Mouse (Mus musculus) myocyte (in vitro differentiated cells): ENCODE measurements at regions not wholly inside any gene's neighbourhood (a gene's known extent, or its start where the extent isn't known, plus 50 kb on each side); places are given as distances from the start of the nearest gene placed in this dataset.

Source experiments
- H3K27me3 ChIP-seq: one replicate; pipeline ENCODE4 v1.6.1; 2011; ENCODE audit not compliant: control insufficient read depth, insufficient read depth, insufficient read length
- H3K36me3 ChIP-seq: one replicate; pipeline ENCODE4 v1.6.1; 2011; ENCODE audit not compliant: control insufficient read depth, insufficient read depth
- H3K4me2 ChIP-seq: one replicate; pipeline ENCODE4 v1.6.1; 2011; ENCODE audit warnings: low read depth, control low read depth
- H3K4me3 ChIP-seq: one replicate; pipeline ENCODE4 v1.5.1; 2011; ENCODE audit warnings: mild to moderate bottlenecking, control low read depth, moderate library complexity
- H3K79me2 ChIP-seq: one replicate; pipeline ENCODE4 v1.6.1; 2011; ENCODE audit not compliant: control insufficient read depth, insufficient read depth
- H3ac ChIP-seq: one replicate; pipeline ENCODE4 v1.6.1; 2011; ENCODE audit not compliant: control insufficient read depth, insufficient read length
- CEBPB ChIP-seq: IDR thresholded peaks from 2 replicates; pipeline ENCODE4 v1.6.1; 2011; ENCODE audit warnings: mild to moderate bottlenecking, moderate library complexity; ENCODE audit not compliant: poor library complexity, insufficient read depth, severe bottlenecking
- E2F4 ChIP-seq: IDR thresholded peaks from one replicate; pipeline ENCODE4 v1.6.1; 2011; ENCODE audit warnings: mild to moderate bottlenecking, control low read depth, moderate library complexity; ENCODE audit not compliant: insufficient read depth
- MAX ChIP-seq: IDR thresholded peaks from one replicate; pipeline ENCODE4 v1.6.1; 2011; ENCODE audit warnings: low read depth, mild to moderate bottlenecking, control low read depth
- MYOD1 ChIP-seq, 3 experiments: IDR thresholded peaks; one replicate each; pipeline ENCODE4 v1.6.1; 2011; ENCODE audit warnings: control low read depth in 2 of 3, low read depth in 2 of 3, mild to moderate bottlenecking in 2 of 3, moderate library complexity in 1 of 3; ENCODE audit not compliant: insufficient read length in 2 of 3, control insufficient read depth in 1 of 3
- MYOG ChIP-seq, 3 experiments: IDR thresholded peaks; one replicate each; pipeline ENCODE4 v1.6.1; 2011; ENCODE audit warnings: control low read depth in 2 of 3, low read depth in 2 of 3, mild to moderate bottlenecking in 2 of 3; ENCODE audit not compliant: insufficient read length in 2 of 3, control insufficient read depth in 1 of 3, insufficient read depth in 1 of 3
- POLR2A ChIP-seq: IDR thresholded peaks from one replicate; pipeline ENCODE4 v1.6.1; 2011; ENCODE audit warnings: low read depth, mild to moderate bottlenecking, control low read depth, moderate library complexity; ENCODE audit not compliant: insufficient read length
- POLR2AphosphoS2 ChIP-seq: IDR thresholded peaks from one replicate; pipeline ENCODE4 v1.6.1; 2011; ENCODE audit warnings: low read depth, control low read depth; ENCODE audit not compliant: insufficient read length
- REST ChIP-seq: IDR thresholded peaks from one replicate; pipeline ENCODE4 v1.6.1; 2011; ENCODE audit warnings: mild to moderate bottlenecking, control low read depth, moderate library complexity; ENCODE audit not compliant: insufficient read depth, insufficient read length
- SRF ChIP-seq: IDR thresholded peaks from one replicate; pipeline ENCODE4 v1.6.1; 2011; ENCODE audit warnings: low read depth; ENCODE audit not compliant: control insufficient read depth, insufficient read length
- TCF12 ChIP-seq: IDR thresholded peaks from one replicate; pipeline ENCODE4 v1.6.1; 2011; ENCODE audit warnings: mild to moderate bottlenecking, control low read depth; ENCODE audit not compliant: poor library complexity, insufficient read depth, severe bottlenecking
- TCF3 ChIP-seq: IDR thresholded peaks from one replicate; pipeline ENCODE4 v1.6.1; 2011; ENCODE audit warnings: low read depth, control low read depth; ENCODE audit not compliant: insufficient read length
- USF1 ChIP-seq: IDR thresholded peaks from one replicate; pipeline ENCODE4 v1.6.1; 2011; ENCODE audit warnings: low read depth, mild to moderate bottlenecking, control low read depth, moderate library complexity

DNA sequence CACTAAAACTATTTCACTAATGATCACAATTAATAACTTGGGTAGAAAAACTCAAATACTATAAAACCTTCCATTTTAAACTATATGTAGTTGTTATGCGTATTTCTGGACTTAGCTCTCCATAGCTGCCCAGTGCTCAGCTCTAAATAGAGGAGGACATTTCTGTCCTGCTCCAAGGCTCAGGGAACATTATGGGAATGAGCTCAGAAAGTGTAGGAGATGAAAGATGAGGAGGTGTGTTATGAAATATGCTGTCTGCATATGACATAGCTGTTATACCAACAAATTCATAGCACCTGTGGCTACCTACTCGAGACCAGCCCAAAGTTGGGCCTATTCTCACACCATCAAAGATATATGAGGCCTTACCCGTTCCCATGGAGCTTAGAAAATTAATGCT lies 106.3 kb downstream of the Aldh8a1 start:
- Histone ChIP-seq H3K36me3 (no peaks in the 10 kb centered on the region), H3K4me3 (no peak overlapping the region), H3ac (no peak overlapping the region), H3K27me3 (no peaks in the 10 kb centered on the region), H3K4me2 (no peak overlapping the region), H3K79me2 (no peaks in the 10 kb centered on the region)
- TF ChIP-seq TCF3 = no peak
- no peak for TF ChIP-seq POLR2A
- TF ChIP-seq REST = no peak
- no peak for TF ChIP-seq MAX
- no peak for TF ChIP-seq E2F4
- no peak for TF ChIP-seq USF1
- TF ChIP-seq TCF12 = no peak
- TF ChIP-seq CEBPB = no peak
- TF ChIP-seq MYOD1 (IDR thresholded peaks at IDR 0.05; ENCODE audit: control insufficient read depth in 1 of 3, insufficient read length in 2 of 3, low read depth in 2 of 3) = no peak
- no peak for TF ChIP-seq MYOG (IDR thresholded peaks at IDR 0.05; ENCODE audit: control insufficient read depth in 1 of 3, insufficient read depth in 1 of 3, insufficient read length in 2 of 3, low read depth in 2 of 3)
- TF ChIP-seq SRF = no peak
- TF ChIP-seq POLR2AphosphoS2 = no peak

DNA sequence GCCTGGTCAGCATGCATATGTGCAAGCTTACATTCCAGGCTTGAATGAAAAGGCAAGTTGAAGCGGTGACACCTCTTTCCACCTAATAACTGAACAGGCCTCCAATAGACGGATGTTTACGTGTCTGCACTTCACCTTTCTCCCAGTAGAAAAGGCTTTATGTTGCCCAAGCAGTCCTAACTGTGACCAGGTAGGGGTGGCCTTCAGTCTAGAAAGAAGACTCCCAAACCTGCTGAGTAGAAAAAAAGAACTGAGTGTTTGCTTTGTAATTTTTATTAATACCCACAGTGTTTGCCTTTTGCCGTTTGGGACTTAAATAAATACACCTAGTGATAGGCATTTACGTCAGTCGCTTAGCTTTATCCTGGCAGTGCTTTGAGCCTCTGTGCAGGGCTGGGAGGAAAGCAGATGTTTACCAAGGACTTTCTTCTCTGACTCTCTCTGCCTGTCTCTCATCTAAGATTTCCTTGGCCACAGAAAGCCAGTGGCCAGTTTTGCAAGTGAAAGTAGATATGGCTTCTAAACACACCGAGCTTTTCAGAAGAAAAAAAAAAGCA lies 104.5 kb upstream of the 1700020N01Rik start:
- H3K27me3 ChIP-seq = no peaks in the 10 kb centered on the region
- TF ChIP-seq CEBPB (no peak), SRF (no peak), TCF12 (no peak), POLR2AphosphoS2 (no peak), USF1 (no peak), E2F4 (no peak), MYOG (IDR thresholded peaks at IDR 0.05; ENCODE audit: control insufficient read depth in 1 of 3, insufficient read depth in 1 of 3, insufficient read length in 2 of 3, low read depth in 2 of 3) (no peak), POLR2A (no peak)
- no peaks in the 10 kb centered on the region for H3K36me3 ChIP-seq
- no peak overlapping the region for H3ac ChIP-seq
- no peak overlapping the region for H3K4me2 ChIP-seq
- H3K79me2 ChIP-seq = no peaks in the 10 kb centered on the region
- H3K4me3 ChIP-seq = no peak overlapping the region

DNA sequence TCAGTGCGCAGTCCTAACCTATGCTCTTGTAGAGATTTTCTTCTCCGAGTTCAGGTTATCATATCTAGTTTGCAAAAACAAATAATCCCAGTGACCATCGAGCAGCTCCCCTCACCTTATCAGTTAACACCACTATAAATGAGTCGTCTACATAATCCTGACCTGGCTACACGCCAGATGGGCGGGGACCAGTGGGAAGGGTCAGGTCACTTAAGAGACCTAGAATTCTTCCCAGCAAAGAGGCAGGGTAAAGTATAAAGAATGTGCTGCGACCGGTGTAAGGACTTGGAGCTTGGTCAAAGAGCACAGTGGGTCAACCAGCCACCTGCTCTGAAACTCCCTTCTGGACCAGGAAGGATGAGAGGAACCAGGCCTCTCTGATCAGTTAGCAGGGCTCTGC lies 102.0 kb upstream of the 1700020N01Rik start:
- Histone ChIP-seq H3K4me3 (no peak overlapping the region), H3K36me3 (no peaks in the 10 kb centered on the region)
- TF ChIP-seq CEBPB (no peak), E2F4 (no peak)

DNA sequence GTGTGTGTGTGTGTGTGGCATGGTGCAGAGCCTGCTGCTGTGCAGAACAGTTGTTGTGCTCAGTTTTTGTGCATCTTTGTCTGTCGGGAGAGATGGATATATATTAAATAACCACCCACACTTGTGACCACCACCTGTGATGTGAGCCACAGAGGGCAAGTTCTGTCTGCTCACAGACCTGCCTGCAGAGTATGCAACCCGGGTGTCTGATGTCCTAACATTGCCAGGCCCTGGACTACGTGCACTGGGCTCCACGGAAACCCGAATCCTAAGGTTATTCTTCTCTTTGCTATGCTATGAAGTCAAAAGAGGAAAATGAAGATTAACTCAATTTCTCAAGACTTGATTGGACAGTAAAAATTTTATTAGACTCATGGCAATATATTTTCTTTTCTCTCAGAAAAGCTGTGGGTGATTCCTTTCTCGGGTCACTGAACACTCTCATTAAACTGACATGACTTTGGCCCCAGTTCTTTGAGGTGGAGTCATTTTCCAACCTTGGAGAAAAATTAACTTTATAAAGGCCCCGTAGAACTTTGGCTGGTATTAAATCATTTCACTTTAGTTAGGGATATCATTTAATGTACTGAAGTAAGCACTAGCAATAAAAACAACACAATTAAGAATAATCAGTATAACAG lies 100.6 kb upstream of the 1700020N01Rik start:
- Histone ChIP-seq H3K79me2 (no peaks in the 10 kb centered on the region), H3K4me2 (no peak overlapping the region), H3K4me3 (no peak overlapping the region), H3K27me3 (no peaks in the 10 kb centered on the region), H3ac (no peak overlapping the region), H3K36me3 (no peaks in the 10 kb centered on the region)
- no peak for TF ChIP-seq MYOD1 (IDR thresholded peaks at IDR 0.05; ENCODE audit: control insufficient read depth in 1 of 3, insufficient read length in 2 of 3, low read depth in 2 of 3)
- no peak for TF ChIP-seq POLR2A
- no peak for TF ChIP-seq TCF3
- TF ChIP-seq MAX = no peak
- TF ChIP-seq USF1 = no peak
- TF ChIP-seq SRF = no peak
- no peak for TF ChIP-seq TCF12
- TF ChIP-seq REST = no peak
- no peak for TF ChIP-seq CEBPB
- TF ChIP-seq E2F4 = no peak
- no peak for TF ChIP-seq POLR2AphosphoS2
- TF ChIP-seq MYOG (IDR thresholded peaks at IDR 0.05; ENCODE audit: control insufficient read depth in 1 of 3, insufficient read depth in 1 of 3, insufficient read length in 2 of 3, low read depth in 2 of 3) = no peak

More for the DNA sequence above, 102.0 kb upstream of the 1700020N01Rik start:
- Histone ChIP-seq H3K27me3 (no peaks in the 10 kb centered on the region), H3ac (no peak overlapping the region), H3K4me2 (no peak overlapping the region), H3K79me2 (no peaks in the 10 kb centered on the region)

DNA sequence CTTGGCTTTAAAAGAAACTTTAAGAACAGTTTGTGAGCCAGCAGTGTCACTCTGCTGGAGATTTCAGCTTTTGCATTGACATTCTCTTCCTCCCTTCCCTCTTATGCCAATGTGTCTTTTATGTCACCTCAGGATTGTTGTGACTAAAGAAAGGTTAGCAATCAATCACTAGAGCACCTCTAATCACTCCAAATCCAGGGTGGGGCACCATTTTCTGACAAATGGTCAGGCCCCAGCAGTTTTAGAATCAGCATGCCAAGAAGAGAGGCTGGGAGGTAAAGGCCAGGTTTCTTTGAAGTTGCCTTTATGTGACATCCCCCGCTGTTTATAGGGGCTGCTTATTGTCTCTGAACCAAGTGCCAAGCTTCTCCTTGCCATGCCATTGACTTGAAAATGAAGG lies 98.4 kb upstream of the 1700020N01Rik start:
- no peak for TF ChIP-seq CEBPB
- no peak for TF ChIP-seq E2F4
- no peak for TF ChIP-seq TCF12
- TF ChIP-seq POLR2AphosphoS2 = no peak
- no peak for TF ChIP-seq USF1
- no peak for TF ChIP-seq MAX
- TF ChIP-seq POLR2A = no peak
- TF ChIP-seq MYOD1 (IDR thresholded peaks at IDR 0.05; ENCODE audit: control insufficient read depth in 1 of 3, insufficient read length in 2 of 3, low read depth in 2 of 3) = no peak
- TF ChIP-seq SRF = no peak
- no peak for TF ChIP-seq TCF3
- no peak for TF ChIP-seq REST
- no peak for TF ChIP-seq MYOG (IDR thresholded peaks at IDR 0.05; ENCODE audit: control insufficient read depth in 1 of 3, insufficient read depth in 1 of 3, insufficient read length in 2 of 3, low read depth in 2 of 3)
- Histone ChIP-seq H3K27me3 (no peaks in the 10 kb centered on the region), H3K4me3 (no peak overlapping the region)

More for the DNA sequence above, 98.4 kb upstream of the 1700020N01Rik start:
- Histone ChIP-seq H3K79me2 (no peaks in the 10 kb centered on the region), H3K36me3 (no peaks in the 10 kb centered on the region), H3ac (no peak overlapping the region), H3K4me2 (no peak overlapping the region)
